Mouse (Mus musculus): Measurements from ENCODE around the gene Trim23. TPM values are rescaled to one million over a fixed set of nuclear protein-coding genes. Genes with fewer than 3 reads are reported as not detected.

The Trim23 gene
- total RNA-seq (2023), result 15.1 TPM

GRCm38 (mm10) chr13:104178650-104179121 lies at the start of gene Trim23:
Trim23 (plus strand) TSS chr13:104178797.

GRCm38 (mm10) chr13:104177796-104178649 lies 574 bp upstream of the Trim23 start, which contains the start of gene Trappc13:
Trappc13 (minus strand) TSS chr13:104178469.

GRCm38 (mm10) chr13:104228384-104229066 lies 49.9 kb downstream of the Trim23 start, which contains the start of the genes Cenpk and Ppwd1:
Cenpk (plus strand) TSS chr13:104228611.
Ppwd1 (minus strand) TSS chr13:104228843.

Other genes starting within 250 kb of the Trim23 start
- gene Nln, start 69.2 kb upstream of the Trim23 start, total RNA-seq (2023), result 13.9 TPM
- 0.58 TPM for gene Sgtb, start 69.1 kb upstream of the Trim23 start, total RNA-seq (2023)
- 26.3 TPM for gene Trappc13, start 328 bp upstream of the Trim23 start, total RNA-seq (2023)
- gene Cenpk, start 49.8 kb downstream of the Trim23 start, total RNA-seq (2023), result 4.9 TPM
- 25.9 TPM for gene Ppwd1, start 50.0 kb downstream of the Trim23 start, total RNA-seq (2023)
- gene Adamts6, start 109.0 kb downstream of the Trim23 start, total RNA-seq (2023), result 28.4 TPM